Mouse (Mus musculus): ENCODE measurements around the gene Cggbp1.

The Cggbp1 gene

DNA sequence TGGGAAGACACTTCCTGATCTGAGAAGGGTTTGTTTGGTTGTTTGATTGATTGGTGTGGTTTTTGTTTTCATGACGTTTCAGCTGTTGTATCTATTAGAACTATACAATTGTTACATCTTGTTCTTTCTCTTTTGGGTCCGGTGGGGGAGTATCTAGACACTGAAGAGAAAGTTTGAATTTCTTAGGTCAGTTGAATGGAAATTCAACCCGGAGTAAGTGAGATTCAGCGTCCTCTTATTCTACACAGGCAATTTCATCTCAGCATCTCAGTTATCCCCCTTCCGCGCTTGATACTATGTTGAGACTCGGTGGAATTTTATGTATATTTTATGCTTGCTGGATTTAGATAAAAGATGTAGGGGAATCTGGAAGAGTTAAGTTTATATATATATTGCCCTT, 21.0 kb downstream of the Cggbp1 start:
- in situ Hi-C loops (cut with MboI, MseI), result no loop called here

DNA sequence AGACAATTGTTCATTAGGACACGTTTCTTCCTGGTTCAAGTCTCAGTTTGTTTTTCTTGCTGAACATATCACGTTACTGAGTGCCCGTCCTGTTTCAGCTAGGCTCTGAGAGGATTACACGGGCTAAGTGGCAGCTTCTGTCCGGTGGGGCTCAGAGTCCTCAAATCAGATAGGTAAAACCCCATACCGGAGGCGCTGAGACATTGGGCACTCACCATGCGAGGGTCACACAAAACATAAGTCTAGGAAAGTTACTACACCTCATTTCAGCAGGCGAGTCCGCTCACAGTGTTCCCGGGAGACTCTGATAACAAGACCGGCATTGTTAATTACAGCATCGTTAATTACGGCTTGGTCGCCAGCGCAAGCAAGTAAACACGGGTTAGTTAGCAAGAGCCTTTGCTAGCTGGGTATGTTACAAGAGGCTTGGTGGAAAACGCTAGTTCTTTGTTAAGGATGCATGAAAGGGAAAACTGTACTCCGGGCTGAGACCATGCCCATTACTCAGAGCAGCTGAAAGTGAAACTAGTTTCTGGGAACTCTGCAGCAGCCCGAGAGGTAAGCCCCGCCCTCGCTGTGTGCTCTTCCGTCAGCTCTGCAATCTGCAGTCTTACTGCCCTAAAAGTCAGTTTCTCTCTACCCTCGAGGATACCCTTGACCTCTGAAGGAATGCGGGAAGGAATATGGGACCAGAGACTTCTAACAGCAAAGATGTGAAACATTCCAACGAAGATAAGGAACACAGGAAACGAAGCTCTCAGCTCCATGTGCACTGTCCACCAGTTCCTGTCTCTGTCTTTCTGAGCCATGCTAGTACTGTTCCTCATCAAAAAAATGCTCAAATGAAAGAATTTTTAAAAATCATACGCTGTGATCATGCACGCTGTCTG, 21.9 kb downstream of the Cggbp1 start:
- in situ Hi-C loops (cut with MboI, MseI), result no loop called here

DNA sequence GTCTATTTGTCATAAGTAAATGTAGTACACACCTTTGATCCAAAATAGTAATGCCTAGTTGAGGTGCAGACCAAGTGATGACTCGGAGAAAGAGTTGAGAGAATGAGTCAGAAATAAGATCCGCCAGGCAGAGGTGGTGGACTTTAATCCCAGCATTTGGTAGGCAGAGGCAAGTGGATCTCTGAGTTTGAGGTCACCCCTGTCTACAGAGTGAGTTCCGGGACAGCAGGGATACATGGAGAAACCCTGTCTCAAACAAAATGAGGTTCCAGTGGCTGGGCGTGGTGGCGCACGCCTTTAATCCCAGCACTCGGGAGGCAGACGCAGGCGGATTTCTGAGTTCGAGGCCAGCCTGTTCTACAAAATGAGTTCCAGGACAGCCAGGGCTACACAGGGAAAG, 23.6 kb downstream of the Cggbp1 start:
- in situ Hi-C loops (cut with MboI, MseI), result no loop called here

DNA sequence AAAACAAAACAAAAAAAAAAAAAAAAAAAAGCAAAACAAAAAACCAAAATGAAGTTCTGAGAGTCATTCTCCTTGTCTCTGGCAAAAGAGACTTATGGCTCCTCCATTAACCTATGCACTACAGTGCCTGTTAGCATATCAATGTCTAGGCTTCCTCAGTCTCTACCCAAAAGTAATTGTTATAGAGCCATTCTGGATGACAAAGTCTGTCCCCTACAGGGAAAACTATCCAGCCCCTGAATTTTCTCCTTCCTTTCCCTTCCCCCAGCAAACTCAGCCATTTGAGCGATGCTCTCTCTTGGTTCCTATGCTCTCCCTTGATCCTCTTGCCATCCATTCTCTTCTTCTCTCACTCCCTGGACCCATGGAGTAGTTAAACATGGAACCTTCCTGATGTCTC, 24.0 kb downstream of the Cggbp1 start:
- in situ Hi-C loops (cut with MboI, MseI), result no loop called here

DNA sequence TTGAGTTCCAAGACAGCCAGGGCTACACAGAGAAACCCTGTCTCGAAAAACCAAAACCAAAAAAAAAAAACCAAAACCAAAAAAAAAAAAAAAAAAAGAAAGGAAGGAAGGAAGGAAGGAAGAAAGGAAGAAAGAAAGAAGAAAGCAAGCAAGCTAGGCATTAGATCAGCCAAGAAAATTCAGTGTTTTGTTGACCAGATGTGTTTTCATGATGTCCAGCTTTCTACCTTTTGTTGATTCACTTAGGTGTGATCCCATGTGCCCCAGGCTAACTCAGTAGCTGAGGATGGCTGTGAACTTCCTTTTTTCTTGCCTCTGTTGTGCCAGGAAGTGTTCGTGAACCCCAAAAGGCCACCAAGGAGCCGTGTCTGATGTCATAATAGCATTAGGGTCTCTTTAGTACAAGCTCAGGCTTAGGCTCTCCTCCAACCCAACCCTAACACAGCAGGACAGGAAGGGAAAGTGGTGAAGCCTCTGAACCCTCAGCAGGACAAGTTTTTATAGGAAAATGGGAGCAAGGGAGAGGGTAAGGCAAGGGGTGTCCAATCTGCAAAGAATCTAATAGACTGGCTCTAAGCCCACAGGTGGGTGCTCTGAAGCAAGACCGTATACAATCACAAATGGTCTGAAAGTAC, 25.0 kb downstream of the Cggbp1 start:
- in situ Hi-C loops (cut with MboI, MseI), result no loop called here

DNA sequence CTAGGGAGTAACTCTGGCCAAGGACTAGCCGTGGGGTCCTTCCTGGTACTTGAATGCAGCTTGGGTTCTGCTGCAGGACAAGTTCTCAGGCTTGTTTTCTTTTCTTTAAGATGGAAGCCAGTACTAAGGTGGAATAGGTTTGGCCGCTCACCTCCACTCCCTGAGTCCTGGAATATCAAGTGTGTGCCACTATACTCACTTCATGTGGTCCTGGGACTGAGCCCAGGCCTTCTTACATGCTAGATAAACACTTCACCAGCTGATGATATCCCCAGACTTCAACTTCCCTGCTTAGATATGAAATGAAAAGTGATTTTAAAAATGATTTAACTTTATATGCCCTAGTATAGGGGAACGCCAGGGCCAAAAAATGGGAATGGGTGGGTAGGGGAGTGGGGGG, 25.5 kb downstream of the Cggbp1 start:
- in situ Hi-C loops (cut with MboI, MseI), result no loop called here

DNA sequence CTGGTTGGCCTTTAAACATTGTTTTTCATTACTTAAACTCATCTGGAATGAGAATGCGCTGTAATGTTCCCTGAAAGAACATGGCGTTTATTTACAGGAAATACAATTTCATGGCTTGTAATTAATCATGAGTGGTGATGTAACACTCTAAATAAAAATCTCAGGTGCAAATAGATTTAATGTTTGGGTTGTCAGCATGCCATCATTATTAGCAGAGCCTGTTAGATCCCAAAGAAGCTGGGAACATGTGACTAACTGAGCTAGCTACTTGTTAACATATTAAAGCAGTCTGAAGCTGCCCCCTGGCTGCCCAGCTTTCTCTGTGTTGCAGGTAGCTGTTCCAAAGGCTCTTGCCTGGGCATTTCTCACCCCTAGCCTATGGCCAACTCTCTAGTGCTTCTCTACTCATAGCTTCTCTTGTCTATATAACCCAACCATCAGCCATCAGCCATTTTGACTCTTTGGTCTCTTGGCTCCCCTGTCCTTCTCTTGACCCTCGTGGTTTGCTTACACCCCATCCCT, 26.9 kb downstream of the Cggbp1 start:
- in situ Hi-C loops (cut with MboI, MseI), result no loop called here

DNA sequence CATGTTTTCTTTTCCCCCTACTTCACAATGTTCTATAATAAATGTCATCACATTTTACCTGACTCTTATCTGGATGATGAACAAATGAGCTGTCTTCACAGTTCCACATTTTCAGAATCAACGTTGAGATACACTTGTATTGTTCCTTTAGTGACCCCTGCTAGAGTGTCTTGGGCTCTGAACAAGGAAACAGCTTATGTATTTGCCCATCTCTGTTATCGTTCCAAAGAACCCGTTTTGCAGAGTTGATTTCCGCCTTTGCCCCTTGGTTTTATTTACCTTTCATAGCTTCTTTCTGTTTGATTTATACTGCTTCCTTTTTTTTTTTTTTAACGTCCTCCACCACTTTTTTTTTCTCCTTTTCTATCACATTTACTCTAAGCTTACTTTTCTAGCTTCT, 27.9 kb downstream of the Cggbp1 start:
- in situ Hi-C loops (cut with MboI, MseI), result no loop called here

DNA sequence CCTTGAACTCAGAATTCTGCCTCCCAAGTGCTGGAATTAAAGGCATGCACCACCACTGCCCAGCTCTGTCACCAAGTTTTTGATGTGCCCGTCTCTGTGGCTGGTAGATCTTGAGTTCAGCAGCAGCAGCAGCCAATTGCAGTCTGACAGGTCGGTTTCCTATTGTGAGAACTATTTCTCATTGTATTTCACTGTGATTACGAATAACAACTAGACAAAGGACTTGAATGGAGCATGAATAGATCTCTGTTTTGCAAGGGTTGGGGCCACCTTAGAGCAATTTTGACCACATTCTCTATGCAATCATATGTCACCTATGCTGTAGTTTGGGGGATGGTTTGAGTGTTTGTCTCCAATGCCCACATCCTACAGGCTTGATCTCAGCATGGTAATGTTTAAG, 29.2 kb downstream of the Cggbp1 start:
- in situ Hi-C loops (cut with MboI, MseI), result no loop called here

DNA sequence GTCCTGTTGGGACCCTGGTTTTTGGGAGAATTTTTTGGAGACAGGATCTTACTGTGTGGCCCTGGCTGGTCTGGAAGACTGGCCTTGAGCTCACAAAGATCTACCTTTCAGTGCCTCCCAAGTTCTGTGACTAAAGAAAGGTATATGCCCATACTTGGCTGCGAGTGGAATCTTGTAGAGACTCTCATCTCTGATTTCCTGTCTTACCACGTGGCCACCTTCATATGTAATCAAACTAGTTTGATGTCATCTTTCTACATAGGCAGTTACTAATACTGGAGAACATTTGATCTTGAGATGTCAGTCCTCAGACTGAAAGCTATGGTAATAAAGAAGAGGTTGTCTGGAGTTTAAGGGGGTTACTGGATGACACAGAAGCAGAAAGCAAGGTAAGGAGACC, 29.6 kb downstream of the Cggbp1 start:
- in situ Hi-C loops (cut with MboI, MseI), result no loop called here

DNA sequence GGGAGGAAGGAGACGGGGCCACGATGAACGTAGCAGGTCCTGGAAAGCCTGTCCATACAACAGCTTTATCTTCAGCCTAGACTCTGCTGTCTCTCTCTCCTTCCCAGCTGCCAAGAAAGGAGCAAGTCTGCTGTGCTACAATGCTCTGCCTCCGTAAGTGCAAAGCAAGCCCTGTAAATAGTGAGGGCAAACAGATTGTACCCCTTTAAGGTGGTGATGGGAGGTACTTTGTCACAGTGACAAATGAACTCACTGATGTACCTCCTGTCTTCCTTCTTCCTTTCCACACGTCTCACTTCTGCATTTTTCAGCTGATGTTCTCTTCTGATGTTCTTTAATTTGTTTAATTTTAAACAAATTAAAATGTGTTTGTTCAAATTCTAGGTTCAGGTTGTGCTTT, 32.1 kb downstream of the Cggbp1 start:
- in situ Hi-C loops (cut with MboI, MseI), result no loop called here

DNA sequence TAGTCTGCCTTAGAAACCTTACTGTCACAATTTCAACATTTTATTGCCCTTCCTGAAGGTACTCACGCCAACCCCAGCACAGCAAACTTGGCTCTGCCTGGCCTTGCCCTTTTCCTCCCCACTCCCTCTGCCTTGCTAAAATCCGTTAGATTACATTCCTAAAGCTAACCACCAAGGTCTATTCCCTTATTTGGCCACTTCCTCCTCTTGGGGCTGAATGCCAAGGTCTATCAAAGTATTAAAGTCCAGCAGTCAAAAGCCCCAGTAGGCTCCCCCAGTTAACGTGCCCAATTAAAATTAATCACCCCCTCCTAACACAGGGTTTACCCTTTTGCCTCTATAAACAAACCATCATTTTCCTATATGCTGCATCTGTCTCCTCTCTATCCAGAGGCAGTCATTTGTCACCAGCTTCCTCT, 32.6 kb downstream of the Cggbp1 start:
- in situ Hi-C loops (cut with MboI, MseI), result no loop called here

DNA sequence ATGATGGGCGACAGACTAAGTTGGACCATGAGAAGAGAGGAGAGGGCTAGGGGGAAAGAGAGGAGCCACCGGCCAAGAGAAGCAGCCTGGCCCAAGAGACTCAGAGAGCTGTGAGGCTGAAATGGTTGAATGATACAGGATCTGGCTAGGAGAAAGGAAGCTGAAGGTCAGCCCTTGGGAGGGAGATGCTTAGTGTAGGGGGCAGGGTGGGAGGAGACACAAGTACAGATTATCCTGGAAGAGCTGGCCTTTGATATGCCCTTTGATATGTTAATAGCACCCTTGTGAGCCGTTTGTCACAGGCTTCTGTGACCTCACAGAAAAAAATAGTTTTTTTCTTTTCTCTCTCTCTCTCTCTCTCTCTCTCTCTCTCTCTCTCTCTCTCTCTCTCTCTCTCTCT, 33.3 kb downstream of the Cggbp1 start:
- in situ Hi-C loops (cut with MboI, MseI), result no loop called here

DNA sequence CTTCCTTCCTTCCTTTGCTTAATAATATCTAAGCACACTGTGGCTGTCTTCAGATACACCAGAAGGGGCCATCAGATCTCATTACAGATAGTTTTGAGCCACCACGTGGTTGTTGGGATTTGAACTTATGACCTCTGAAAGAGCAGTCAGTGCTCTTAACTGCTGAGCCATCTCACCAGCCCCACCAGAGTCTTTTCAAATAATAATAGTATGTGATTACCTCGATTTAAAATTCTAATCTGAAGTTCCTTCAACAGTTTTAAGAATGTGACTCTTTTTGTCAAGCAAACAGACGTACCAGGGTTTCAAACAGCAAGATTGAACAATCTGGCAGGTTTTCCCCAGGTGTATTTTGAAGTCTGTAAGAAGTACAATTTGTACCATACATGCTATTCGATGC, 33.8 kb downstream of the Cggbp1 start:
- in situ Hi-C loops (cut with MboI, MseI), result no loop called here

DNA sequence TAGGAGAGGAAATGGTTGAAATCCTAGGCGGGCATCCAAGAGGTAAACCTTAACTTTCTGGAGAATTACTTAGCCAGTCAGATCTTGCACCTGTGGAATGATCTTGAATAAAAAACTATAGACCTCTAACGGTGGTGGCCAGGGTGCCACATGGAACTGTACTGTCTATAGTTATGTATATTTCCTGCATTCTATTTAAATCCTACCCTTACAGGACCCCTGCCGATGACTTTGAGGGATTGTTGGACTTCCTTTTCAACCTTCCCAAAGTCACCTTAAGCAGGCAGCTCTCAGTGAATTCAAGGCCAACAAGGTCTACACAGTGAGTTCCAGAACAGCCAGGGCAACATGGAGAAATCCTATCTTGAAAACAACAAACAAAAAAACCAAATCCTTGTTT, 37.7 kb downstream of the Cggbp1 start:
- in situ Hi-C loops (cut with MboI, MseI), result no loop called here

DNA sequence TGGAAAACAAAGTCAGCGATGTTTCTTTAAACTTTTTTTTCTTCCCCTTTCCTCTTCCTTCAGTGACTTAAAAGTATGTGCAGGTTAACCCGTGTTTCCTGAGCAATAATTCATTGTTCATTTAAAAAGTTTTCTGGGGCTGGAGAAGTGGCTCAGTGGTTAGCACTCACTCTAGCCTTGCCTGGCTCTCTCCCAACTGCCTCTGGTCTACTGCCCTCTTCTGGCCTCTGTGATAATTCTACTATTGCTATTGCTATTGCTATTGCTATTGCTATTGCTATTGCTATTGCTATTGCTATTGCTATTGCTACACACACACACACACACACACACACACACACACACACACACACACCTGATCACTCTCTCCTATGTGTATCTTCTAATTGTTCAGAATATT, 47.3 kb downstream of the Cggbp1 start:
- in situ Hi-C loops (cut with MboI, MseI), result no loop called here

DNA sequence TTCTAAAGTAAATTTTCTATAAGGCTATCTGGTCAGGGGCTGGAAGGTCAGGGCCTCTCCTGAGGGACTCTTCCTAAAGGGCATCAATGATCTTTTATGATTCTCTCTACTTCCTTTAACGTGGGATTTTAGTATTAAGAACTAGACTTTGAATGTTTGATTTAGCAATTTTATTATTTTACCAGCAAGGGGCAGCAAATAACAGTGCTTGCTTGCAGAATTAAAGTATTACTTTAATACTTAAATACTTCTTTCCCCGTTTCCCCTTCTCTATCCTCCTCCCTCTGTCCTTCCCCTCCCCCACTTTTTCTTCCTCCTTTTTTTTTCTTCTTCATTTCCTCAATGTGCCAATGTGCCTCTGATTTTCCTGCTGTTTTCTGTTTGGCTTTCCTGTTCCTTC, 51.5 kb downstream of the Cggbp1 start:
- in situ Hi-C loops (cut with MboI, MseI), result loop anchor here (25.0 kb wide), 1 partner anchor 584 kb away; no protein-coding TSS in a partner anchor

DNA sequence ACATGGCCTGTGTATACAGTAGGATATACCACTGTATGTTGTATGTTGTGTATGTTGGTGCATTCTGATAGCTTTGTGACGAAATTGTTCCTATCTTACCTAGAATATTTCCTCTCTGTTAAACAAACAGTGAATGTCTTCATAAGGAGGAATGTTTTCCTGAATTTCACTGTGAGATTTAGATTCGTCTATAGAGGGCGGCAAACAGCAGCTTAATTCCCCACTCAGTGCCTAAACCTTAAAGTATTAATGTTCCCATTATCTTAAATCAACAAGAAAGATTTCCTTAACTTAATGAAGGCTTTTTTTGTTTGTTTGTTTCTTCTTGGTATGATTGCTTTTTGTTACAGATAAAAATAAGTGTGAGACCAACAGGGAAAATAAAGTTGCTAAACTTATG, 55.3 kb downstream of the Cggbp1 start:
- in situ Hi-C loops (cut with MboI, MseI), result loop anchor here (25.0 kb wide), 1 partner anchor 580 kb away; no protein-coding TSS in a partner anchor

DNA sequence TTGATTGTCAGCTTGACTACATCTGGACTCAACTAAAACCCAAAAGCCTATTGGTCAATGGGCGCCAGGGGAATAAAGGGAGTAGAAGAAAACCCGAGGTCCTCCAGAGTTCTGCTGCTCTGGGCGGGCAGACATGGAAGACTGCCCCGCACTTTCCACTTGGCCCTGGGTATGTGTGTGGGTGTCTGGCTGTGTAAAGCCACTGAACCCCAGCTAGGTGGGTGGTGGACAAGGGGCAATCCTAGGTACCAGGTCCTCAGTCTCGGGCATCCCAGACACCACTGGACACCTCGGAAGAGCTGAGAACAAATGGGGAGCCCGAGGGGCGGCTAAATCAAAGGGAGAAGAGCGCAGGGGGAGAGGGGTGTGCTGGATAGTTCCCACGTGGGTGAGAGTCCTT, 57.0 kb downstream of the Cggbp1 start:
- in situ Hi-C loops (cut with MboI, MseI), result loop anchor here (25.0 kb wide), 1 partner anchor 579 kb away; no protein-coding TSS in a partner anchor

All from T-helper 2 cell (primary cell).